Mouse (Mus musculus) erythroblast, embryonic 14.5 days (primary cell): ENCODE data around the gene Mgst1.

ENCODE experiments used
- GATA1 ChIP-seq: IDR thresholded peaks from 2 replicates; pipeline ENCODE4 v1.6.1; 2012; ENCODE audit warnings: low read length, inconsistent platforms, mixed read lengths
- TAL1 ChIP-seq: IDR thresholded peaks from 3 replicates; pipeline ENCODE4 v1.6.1; 2012; ENCODE audit warnings: low read length, inconsistent platforms, mixed read lengths

GRCm38 (mm10) chr6:138101843-138102242 is 38.3 kb upstream of the Mgst1 start:
- TF ChIP-seq TAL1 = no peak
- TF ChIP-seq GATA1 = no peak
